Mouse (Mus musculus) hindbrain, embryonic 10.5 days (tissue): ENCODE measurements around the gene Cd247. TPM values are rescaled to one million over a fixed set of nuclear protein-coding genes. Genes with fewer than 3 reads are reported as not detected.

Experiments used
- DNase-seq: peaks from one replicate; pipeline ENCODE4 v3.0.0-alpha.2; 2017; ENCODE audit warnings: low spot score
- H3K27ac ChIP-seq: fragments of 300-500 bp; sonication (generic); 2 replicates; pipeline ENCODE4 v1.5.1; 2016; ENCODE audit warnings: mild to moderate bottlenecking, moderate library complexity
- H3K27me3 ChIP-seq: fragments of 300-500 bp; sonication (generic); 2 replicates; pipeline ENCODE4 v1.6.1; 2016; ENCODE audit warnings: mild to moderate bottlenecking; ENCODE audit not compliant: poor library complexity, insufficient read depth, severe bottlenecking
- H3K36me3 ChIP-seq: fragments of 300-500 bp; sonication (generic); 2 replicates; pipeline ENCODE4 v1.6.1; 2016; ENCODE audit warnings: mild to moderate bottlenecking, moderate library complexity
- H3K4me1 ChIP-seq: fragments of 300-500 bp; sonication (generic); replicated peaks from 2 replicates; pipeline ENCODE4 v1.6.1; 2016; ENCODE audit warnings: mild to moderate bottlenecking
- H3K4me3 ChIP-seq: fragments of 300-500 bp; sonication (generic); 2 replicates; pipeline ENCODE4 v1.5.1; 2016; ENCODE audit warnings: mild to moderate bottlenecking, moderate library complexity
- H3K9me3 ChIP-seq: fragments of 300-500 bp; sonication (generic); 2 replicates; pipeline ENCODE4 v1.6.1; 2016; ENCODE audit warnings: mild to moderate bottlenecking, moderate library complexity
- WGBS: fragments of 180-500 bp; shearing (Covaris S2); methylation state at CpG from one replicate; pipeline ENCODE4 v1.1.7; 2016; 5-methylcytosine and 5-hydroxymethylcytosine counted together
- polyA plus RNA-seq: library from polyadenylated mRNA; unstranded; fragments of >200 nt; fragmentation: Nextera tagmentation; extraction: Ambion mirVana; gene quantifications from 2 replicates; pipeline ENCODE4 v1.2.1, GENCODE M21; 2016

Gene Cd247
- polyA plus RNA-seq, 1 experiment from 2014 or later = 1.2 TPM

GRCm38 (mm10) chr1:165852131-165852530 lies 63.6 kb downstream of the Cd247 start:
- no peak overlapping the region for H3K27ac ChIP-seq
- H3K36me3 ChIP-seq = no peaks in the 10 kb centered on the region
- no peaks in the 10 kb centered on the region for H3K9me3 ChIP-seq
- H3K4me3 ChIP-seq = no peak overlapping the region
- 89% methylated on average over 5 of the region's 5 CpGs for WGBS
- peaks cover 29% of the 10 kb centered on the region for H3K4me1 ChIP-seq
- peaks cover 50% of the 10 kb centered on the region for H3K27me3 ChIP-seq
- DNase-seq = no peak

GRCm38 (mm10) chr1:165853131-165853721 lies 64.7 kb downstream of the Cd247 start:
- peaks cover 29% of the 10 kb centered on the region for H3K4me1 ChIP-seq
- peak overlapping the region; percentile 45; the same call in 1 of the 2 replicates for H3K27ac ChIP-seq
- no peak overlapping the region for H3K4me3 ChIP-seq
- H3K27me3 ChIP-seq = peaks cover 43% of the 10 kb centered on the region
- no peak for DNase-seq
- 53% methylated on average over 4 of the region's 4 CpGs for WGBS
- H3K9me3 ChIP-seq = no peaks in the 10 kb centered on the region
- no peaks in the 10 kb centered on the region for H3K36me3 ChIP-seq

GRCm38 (mm10) chr1:165853729-165854420 lies 65.4 kb downstream of the Cd247 start:
- peak overlapping the region; percentile 29; the same call in 1 of the 2 replicates for H3K27ac ChIP-seq
- no peak overlapping the region for H3K4me3 ChIP-seq
- H3K36me3 ChIP-seq = no peaks in the 10 kb centered on the region
- 62% methylated on average over 10 of the region's 10 CpGs for WGBS
- peaks cover 39% of the 10 kb centered on the region for H3K27me3 ChIP-seq
- peak; percentile 73 for DNase-seq
- no peaks in the 10 kb centered on the region for H3K9me3 ChIP-seq
- peaks cover 27% of the 10 kb centered on the region for H3K4me1 ChIP-seq

- Histone ChIP-seq H3K27ac (no peak overlapping the region), H3K4me3 (no peak overlapping the region), H3K9me3 (no peaks in the 10 kb centered on the region), H3K4me1 (peaks cover 18% of the 10 kb centered on the region), H3K36me3 (no peaks in the 10 kb centered on the region), H3K27me3 (peaks cover 28% of the 10 kb centered on the region)
- WGBS = 50% methylated on average over 9 of the region's 9 CpGs
- DNase-seq = no peak
Observed at GRCm38 (mm10) chr1:165855759-165856545, 67.5 kb downstream of the Cd247 start.

GRCm38 (mm10) chr1:165857279-165857678 lies 68.8 kb downstream of the Cd247 start:
- Histone ChIP-seq H3K4me3 (no peak overlapping the region), H3K36me3 (no peaks in the 10 kb centered on the region), H3K27me3 (peaks cover 19% of the 10 kb centered on the region)

GRCm38 (mm10) chr1:165858356-165858755 lies 69.9 kb downstream of the Cd247 start:
- Histone ChIP-seq H3K9me3 (no peaks in the 10 kb centered on the region), H3K27ac (no peak overlapping the region), H3K4me1 (peaks cover 16% of the 10 kb centered on the region), H3K27me3 (peaks cover 9% of the 10 kb centered on the region; the same call in 1 of the 2 replicates), H3K4me3 (no peak overlapping the region), H3K36me3 (no peaks in the 10 kb centered on the region)
- no peak for DNase-seq
- 89% methylated on average over 5 of the region's 5 CpGs for WGBS

More at GRCm38 (mm10) chr1:165857279-165857678, 68.8 kb downstream of the Cd247 start:
- H3K27ac ChIP-seq = no peak overlapping the region
- WGBS = 92% methylated on average over 11 of the region's 11 CpGs
- DNase-seq = no peak
- H3K4me1 ChIP-seq = peaks cover 23% of the 10 kb centered on the region
- H3K9me3 ChIP-seq = no peaks in the 10 kb centered on the region

DNA sequence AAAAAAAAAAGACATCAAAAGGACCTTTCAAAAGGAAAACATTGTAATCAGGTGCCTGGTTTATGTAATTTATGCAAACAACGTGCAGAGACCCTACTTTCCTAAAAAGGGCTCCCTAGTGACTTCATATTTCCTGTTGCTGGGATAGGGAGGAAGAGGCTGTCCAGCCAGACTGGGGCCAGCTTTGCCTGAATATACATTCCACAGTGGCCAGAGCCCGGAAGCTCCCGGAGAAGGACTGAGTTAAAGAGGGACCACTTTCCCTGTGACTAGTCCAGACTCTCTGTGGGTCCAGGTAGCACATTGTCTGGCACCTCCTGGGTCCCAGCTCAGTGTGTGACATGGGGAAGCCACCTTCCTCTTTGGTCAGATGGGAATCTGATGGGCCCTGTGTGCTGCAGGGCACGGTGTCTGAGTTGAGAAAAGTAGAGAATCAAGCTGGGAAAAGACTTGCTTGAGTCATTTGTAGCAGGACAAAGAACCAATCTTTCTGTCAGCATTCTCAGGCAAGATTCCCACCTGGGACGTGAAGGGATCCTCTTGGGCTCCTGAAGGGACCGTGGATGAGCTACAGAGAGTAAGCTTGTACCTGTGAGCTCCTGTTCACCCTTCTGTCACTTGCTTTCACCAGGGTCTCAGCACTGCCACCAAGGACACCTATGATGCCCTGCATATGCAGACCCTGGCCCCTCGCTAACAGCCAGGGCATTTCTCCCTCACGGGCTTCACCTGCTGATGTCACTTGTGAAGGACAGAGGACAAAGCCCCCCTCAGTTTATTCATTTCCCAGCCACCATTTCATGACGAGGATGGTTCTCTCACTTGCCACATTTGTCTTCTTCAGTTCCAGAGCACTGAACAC lies 72.1 kb downstream of the Cd247 start:
- WGBS = 78% methylated on average over 9 of the region's 9 CpGs
- Histone ChIP-seq H3K4me1 (peaks cover 25% of the 10 kb centered on the region), H3K27me3 (peaks cover 5% of the 10 kb centered on the region; the same call in 1 of the 2 replicates), H3K27ac (peak overlapping the region; percentile 46; the same call in 1 of the 2 replicates), H3K4me3 (no peak overlapping the region), H3K9me3 (no peaks in the 10 kb centered on the region), H3K36me3 (peaks cover 8% of the 10 kb centered on the region)
- no peak for DNase-seq

GRCm38 (mm10) chr1:165861235-165861609 lies 72.7 kb downstream of the Cd247 start:
- no peak overlapping the region for H3K4me3 ChIP-seq
- H3K36me3 ChIP-seq = peaks cover 8% of the 10 kb centered on the region
- H3K4me1 ChIP-seq = peaks cover 25% of the 10 kb centered on the region
- no peaks in the 10 kb centered on the region for H3K9me3 ChIP-seq
- peak overlapping the region; percentile 46; the same call in 1 of the 2 replicates for H3K27ac ChIP-seq
- no peak for DNase-seq
- peaks cover 5% of the 10 kb centered on the region; the same call in 1 of the 2 replicates for H3K27me3 ChIP-seq
- WGBS = 81% methylated on average over 3 of the region's 3 CpGs

- Histone ChIP-seq H3K4me3 (no peak overlapping the region), H3K27ac (no peak overlapping the region), H3K9me3 (no peaks in the 10 kb centered on the region), H3K36me3 (peaks cover 13% of the 10 kb centered on the region), H3K27me3 (no peaks in the 10 kb centered on the region), H3K4me1 (peaks cover 25% of the 10 kb centered on the region)
- WGBS = 72% methylated on average over 7 of the region's 7 CpGs
- no peak for DNase-seq
Observed at GRCm38 (mm10) chr1:165862059-165862458, 73.6 kb downstream of the Cd247 start.

- Histone ChIP-seq H3K9me3 (no peaks in the 10 kb centered on the region), H3K27ac (peak overlapping the region; percentile 31; the same call in 1 of the 2 replicates), H3K4me3 (no peak overlapping the region), H3K36me3 (peaks cover 24% of the 10 kb centered on the region), H3K4me1 (peaks cover 17% of the 10 kb centered on the region), H3K27me3 (no peaks in the 10 kb centered on the region)
- WGBS = 53% methylated on average over 14 of the region's 14 CpGs
- DNase-seq = no peak
Observed at GRCm38 (mm10) chr1:165864864-165865795, 76.6 kb downstream of the Cd247 start.

DNA sequence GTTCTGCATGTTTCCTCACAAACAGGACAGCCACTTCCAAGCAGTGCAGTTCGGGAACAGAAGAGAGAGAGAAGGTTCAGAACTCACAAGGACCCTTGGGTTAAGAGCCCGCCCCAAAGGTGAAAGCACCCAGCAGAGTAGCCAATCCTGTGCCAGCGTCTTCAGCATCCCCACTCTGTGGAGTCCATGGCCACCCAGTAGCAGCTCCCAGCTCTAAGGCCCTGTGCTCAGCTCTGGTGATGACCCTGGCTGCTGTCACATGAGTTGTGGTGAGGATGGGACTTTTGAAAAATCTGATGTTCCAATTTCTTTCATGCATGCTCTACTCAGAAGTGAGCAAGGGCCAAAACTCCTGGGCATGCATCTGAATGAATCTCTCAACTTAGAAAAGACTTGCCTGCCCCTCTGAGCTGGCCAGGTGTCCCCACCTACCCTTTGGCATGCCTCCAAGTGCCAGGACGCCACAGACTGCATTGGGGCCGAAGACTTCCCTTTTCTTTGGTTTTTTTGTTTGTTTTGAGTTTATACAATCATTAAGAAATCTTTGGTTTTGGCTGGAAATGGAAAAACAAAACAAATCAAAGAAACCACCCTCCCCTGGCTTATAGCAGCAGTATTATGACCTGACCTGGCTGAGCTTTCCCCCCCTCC lies 78.3 kb downstream of the Cd247 start:
- Histone ChIP-seq H3K9me3 (no peaks in the 10 kb centered on the region), H3K4me3 (no peak overlapping the region), H3K27ac (no peak overlapping the region), H3K27me3 (no peaks in the 10 kb centered on the region), H3K4me1 (peaks cover 14% of the 10 kb centered on the region), H3K36me3 (peaks cover 29% of the 10 kb centered on the region)
- no peak for DNase-seq
- 83% methylated on average over 5 of the region's 5 CpGs for WGBS
